Mouse (Mus musculus): ENCODE measurements around the gene Ripk1.

The Ripk1 gene

DNA sequence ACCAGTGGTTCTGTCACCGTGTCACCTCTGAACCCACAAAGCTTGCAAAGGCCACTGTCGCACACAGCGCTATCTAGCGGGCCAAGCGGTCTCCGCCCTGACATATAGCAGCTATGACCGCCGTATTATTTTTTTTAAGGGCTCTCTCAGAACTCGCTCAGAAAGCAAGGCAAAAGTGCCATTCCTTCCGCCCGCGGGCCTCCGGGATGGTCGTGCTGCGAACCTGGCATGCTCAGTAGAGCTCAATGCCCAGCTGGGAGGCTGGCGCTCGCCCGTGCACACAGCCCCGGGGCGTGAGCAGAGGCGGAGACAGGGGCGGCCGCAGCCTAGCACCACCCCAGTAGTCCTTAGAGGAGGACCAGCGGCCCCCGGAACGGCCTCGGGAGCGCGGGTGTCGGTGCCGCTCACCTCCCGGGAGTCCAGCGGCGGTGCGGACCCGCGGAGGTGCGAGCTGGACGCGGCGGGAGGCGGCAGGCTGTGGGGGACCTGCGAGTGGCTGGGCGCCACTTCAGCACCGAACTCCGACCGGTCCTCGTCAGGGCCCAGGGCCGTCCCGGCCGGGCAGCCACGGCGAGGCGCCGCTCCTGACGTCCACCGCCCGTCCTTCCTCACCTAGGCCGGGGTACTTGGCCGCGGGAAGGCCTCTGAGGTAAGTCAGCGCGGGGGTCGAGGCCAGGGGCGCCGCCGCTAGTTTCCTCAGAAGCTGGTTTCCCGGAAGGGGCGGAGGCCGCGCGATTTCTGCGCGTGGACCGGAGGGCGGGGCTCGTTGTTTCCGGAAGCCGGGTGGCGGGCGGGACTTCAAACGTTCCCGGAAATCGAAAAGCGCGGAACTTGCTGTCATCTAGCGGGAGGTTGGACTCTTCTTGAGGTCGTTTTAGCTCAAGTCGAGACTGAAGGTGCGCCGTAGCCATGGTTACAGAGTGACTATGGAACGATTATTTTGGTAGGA, at the start of gene Ripk1, which contains the start of gene Serpinb6a:
Gene Ripk1 (plus strand): TSS at position 306 of the 949 bp plus-strand sequence.
Gene Serpinb6a (minus strand): TSS at position 737 of the 949 bp plus-strand sequence.
- peak; percentile 92 for DNase-seq

DNA sequence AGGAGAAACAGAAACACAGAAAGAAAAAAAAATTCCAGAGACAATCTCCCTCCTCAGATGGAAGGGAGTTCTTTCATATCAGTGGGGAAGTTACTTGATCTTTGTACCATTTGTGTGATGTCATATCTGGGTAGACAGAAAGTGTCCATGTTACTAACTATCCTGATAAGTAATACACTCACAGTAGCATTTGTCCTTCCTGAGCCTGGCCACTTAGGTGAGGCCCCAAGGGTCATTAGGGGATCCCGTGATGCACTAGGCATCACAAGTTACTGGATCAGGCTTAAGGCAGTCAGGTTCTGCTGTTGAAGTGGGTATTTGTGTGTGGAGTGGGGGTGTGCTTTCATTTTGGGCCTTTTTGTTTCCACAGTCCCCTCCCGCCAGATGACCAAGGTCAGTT, 49.2 kb upstream of the Ripk1 start:
- no peak for DNase-seq

DNA sequence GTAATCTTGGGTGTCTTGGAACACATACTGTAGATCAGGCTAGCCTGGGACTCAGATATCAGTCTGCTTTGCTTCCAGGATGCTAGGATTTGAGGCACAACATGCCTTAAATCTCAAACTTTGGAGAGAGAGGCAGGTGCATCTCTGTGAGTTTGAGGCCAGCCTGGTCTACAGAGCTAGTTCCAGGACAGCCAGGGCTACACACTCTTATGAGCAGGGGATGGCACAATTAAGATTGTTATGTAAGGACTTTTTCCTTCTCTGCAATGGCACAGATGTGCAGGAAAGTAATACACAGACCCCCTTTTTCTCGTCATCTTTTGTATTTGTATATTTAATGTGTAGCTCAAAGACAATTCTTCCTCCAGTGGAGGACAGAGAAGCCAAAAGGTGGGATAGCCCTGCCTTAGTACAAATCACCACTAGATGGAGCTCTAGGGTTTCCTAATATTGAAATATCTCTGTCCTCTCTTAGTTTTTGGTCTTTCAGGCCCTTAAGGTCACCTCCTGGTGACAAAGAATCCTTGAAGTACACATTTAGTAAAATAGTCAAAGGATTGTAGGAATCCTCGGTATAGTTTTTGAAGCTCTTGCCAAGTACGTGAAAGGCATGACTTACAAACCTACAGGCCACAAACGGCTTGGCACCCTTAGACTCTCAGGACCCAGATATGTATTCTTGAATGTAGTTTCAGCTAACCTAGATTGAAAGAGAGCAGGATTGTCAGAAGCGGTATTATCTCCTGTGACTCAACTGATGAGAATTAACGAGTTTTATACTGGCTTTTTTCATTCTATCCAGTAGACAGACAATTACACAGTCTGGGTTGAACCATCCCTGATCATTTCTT, 45.4 kb upstream of the Ripk1 start:
- DNase-seq, result no peak

DNA sequence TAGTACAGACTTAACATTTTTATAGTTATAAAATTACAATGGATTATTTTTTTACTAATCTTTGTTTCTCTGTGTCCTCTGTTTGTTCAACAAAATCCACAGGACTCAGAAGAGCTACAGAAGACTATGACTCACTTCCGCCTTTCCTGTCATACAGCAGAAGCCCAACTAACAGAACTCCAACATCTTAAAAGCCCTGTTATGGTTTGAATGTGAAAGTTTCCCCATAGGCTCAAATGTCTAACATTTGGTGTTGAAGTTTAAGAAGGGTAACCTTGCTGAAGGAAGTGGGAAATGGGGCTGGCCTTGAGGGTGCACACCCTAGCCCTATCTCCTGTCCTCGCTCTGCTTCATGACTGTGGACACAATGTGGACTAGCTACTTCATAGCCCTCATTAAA, 42.4 kb upstream of the Ripk1 start:
- DNase-seq, result no peak

- peak; percentile 78 for DNase-seq
These were observed 37.7 kb upstream of the Ripk1 start, which contains the start of gene Nqo2 for GRCm38 (mm10) chr13:33964206-33965046. Gene Nqo2, plus strand, starts transcription at chr13:33964687.

GRCm38 (mm10) chr13:33965056-33966024, 36.8 kb upstream of the Ripk1 start:
- DNase-seq, result peak; percentile 52

GRCm38 (mm10) chr13:33966025-33966412, 36.1 kb upstream of the Ripk1 start:
- DNase-seq, result no peak

- no peak for DNase-seq
These were observed 35.6 kb upstream of the Ripk1 start for GRCm38 (mm10) chr13:33966574-33966973.

DNA sequence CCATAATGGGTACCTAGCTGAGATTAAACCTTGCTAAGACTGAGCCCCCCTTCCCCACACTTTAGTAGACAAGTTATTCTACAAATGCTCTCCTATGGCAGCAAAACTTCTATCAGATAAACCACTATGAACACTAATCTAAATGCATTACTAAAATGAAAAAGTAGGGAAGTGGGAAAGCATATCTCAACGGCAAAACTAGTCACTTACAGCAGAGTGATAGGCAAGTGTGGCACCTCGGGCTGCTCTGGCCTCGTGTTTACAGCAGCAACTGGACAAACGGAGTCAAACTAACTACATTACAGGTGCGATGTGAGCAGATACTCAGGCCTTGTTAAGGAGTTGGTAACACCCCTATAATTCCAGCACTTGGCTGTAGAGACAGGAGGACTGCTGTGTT, 12.5 kb upstream of the Ripk1 start:
- no peak for DNase-seq

GRCm38 (mm10) chr13:33995197-33995596, 7.0 kb upstream of the Ripk1 start:
- DNase-seq, result peak; percentile 77

DNA sequence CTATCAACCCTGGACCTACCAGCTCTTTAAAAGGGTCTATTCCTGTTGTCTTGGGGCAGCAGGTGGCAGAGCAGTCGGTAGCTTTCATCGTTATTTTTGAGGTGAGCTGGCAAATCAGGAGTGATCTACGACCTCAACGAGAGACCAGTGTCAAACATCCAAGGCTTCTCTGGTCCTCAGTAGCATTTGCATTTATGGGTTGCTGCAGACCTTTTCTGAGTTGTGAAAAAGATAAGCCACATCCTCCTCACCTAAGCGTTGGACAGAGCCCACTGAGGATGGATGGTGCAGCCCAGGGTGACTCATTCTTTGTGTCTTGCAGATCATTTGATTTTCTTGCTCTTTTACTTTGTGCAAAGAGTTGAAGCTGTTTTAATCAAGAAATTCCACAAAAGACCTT, 895 bp downstream of the Ripk1 start:
- DNase-seq, result peak; percentile 9

DNA sequence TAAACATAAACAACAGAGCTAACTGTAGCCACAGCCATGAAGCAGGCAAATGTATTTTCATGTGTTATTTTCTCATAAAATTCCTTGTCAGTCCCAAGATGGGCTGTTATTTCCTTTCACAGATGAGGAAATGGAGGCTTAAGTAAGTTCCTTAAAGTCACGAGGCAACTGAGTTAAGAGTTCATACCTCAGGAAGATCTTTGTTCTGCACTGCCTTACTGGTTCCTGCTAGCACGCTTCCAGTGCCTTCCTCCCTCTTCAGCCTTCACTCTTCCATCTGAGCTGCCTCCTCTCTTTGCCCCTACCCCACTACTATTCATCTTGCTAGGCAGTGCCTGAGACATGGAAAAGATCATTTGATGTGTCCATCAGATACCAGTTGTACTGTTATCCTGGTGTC, 5.1 kb downstream of the Ripk1 start:
- DNase-seq, result no peak

GRCm38 (mm10) chr13:34016927-34017569, 14.9 kb downstream of the Ripk1 start:
- no peak for DNase-seq

GRCm38 (mm10) chr13:34018521-34018920, 16.4 kb downstream of the Ripk1 start:
- DNase-seq, result no peak

DNA sequence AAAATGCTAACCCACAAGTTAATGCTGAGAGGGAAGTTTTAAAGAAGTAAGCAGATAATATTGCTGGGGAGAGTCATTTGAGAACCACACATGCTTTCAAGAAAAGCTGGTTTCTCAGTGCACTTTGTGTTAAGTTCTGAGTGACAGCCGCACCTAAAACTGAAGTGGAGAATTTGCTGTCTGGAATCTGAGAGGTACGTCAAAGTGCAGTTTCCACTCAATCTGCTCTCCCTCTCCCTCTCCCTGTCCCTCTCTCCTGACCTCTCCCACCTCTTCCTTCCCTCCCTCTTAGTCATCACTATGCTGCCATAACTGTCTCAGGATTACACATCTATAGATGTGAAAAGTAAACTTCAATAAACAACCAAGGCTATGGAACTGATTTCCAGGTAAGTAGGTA, 19.8 kb downstream of the Ripk1 start:
- DNase-seq, result no peak

DNA sequence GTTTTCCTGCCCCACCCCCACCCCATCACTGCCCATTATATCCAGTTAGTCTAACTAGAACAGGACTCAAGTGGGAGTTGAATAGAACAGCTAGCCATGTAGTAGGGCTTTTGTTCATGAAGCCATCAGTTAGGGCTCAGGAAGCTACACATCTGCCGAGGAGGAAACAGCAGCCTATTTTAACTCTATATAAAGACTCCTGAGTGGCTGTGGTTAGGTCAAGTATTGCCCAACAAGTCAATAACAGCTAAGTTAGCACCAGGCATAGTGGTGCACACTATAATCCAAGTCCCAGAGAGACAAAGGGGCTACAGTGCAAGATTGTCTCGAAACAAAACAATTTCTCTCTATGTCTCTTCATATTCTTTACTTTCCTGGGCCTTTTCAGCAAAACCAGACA, 29.9 kb downstream of the Ripk1 start:
- DNase-seq, result peak; percentile 12

- DNase-seq, result no peak
These were observed 33.3 kb downstream of the Ripk1 start for GRCm38 (mm10) chr13:34035424-34035823.

GRCm38 (mm10) chr13:34036726-34037125, 34.6 kb downstream of the Ripk1 start:
- DNase-seq, result no peak

DNA sequence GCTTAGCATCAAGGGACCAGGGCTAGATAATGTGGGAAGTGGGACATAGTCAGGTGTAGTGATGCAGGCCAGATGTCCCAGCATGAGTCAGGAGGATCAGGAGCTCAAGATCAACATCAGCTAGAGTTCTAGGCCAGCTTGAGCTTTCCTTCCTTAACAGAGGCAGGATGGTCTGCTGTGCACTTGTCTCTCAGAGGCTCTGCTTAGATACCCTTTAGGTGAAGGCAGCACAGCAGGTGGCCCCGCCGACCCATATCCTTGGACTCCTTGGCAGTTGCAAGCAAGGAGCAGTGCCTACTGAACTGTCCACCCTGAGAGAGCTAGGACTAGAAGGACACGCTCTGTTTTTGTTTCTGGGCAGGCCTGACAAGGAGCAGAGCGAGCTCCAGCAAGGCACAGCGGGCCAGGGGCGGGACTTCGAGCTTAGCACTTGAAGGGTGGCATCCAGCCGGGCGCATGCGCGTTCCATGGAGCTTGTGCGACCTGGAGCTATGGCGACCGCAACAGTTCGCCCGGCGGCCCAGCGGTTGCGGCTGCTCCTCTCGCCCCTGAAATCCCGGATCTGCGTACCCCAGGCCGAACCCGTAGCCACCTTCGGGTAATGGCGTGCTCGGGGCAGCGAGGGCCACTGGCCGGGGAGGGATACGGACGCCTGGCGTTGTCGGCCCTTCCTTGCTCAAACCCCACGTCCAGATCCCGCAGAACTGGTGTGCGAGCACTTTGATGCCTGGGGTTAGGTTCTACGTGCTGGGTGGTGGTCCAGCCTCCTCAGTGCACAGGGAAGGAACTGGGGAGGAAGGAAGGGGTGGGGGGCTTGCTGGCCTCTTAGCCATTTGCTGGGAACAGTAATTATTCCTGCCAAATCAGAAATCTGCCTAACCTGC, 35.3 kb downstream of the Ripk1 start, which contains the start of gene Bphl:
Gene Bphl (plus strand): TSS at position 426 of the 884 bp plus-strand sequence.
- peak; percentile 94 for DNase-seq

GRCm38 (mm10) chr13:34038056-34038432, 35.9 kb downstream of the Ripk1 start:
- DNase-seq, result no peak
